Mouse (Mus musculus) CH12.LX (cell line): ENCODE results near the gene Gm14085. TPM values are rescaled to one million over a fixed set of nuclear protein-coding genes. Genes with fewer than 3 reads are reported as not detected.

Source experiments
- DNase-seq: peaks from one replicate; pipeline ENCODE4 v3.0.0-alpha.2; 2013; ENCODE audit errors: extremely low read depth
- H3K27ac ChIP-seq: 2 replicates; pipeline ENCODE4 v1.5.1; 2012; ENCODE audit warnings: low read depth, mild to moderate bottlenecking, control low read depth, moderate library complexity; ENCODE audit not compliant: insufficient read depth
- H3K27me3 ChIP-seq: replicated peaks from 2 replicates; pipeline ENCODE3; 2012; ENCODE audit warnings: inconsistent platforms
- H3K36me3 ChIP-seq, 2 experiments: replicated peaks in 1 of 2; 2 replicates each; pipeline versions ENCODE3 to v1.6.1; 2012; ENCODE audit warnings: inconsistent platforms in 1 of 2, low read length in 1 of 2, mild to moderate bottlenecking in 1 of 2, mixed read lengths in 1 of 2, moderate library complexity in 1 of 2; ENCODE audit not compliant: control insufficient read depth in 1 of 2, insufficient read depth in 1 of 2
- H3K4me1 ChIP-seq, 2 experiments: 2 replicates each; pipeline ENCODE4 v1.6.1; 2012; ENCODE audit warnings: inconsistent platforms in 1 of 2, moderate library complexity in 1 of 2; ENCODE audit not compliant: insufficient read depth in 2 of 2, control insufficient read depth in 1 of 2
- H3K4me2 ChIP-seq: 2 replicates; pipeline ENCODE4 v1.6.1; 2012; ENCODE audit warnings: low read depth, mild to moderate bottlenecking, control low read depth; ENCODE audit not compliant: poor library complexity, insufficient read depth, severe bottlenecking
- H3K4me3 ChIP-seq, 3 experiments: fragments of 150-350 bp in 1 of 3; sonication (generic) in 1 of 3; replicated peaks in 1 of 3; 2 replicates each; pipeline versions ENCODE3 to v1.5.1; 2011 to 2012; ENCODE audit warnings: low read depth in 2 of 3, low read length in 2 of 3, mild to moderate bottlenecking in 2 of 3, moderate library complexity in 2 of 3, control low read depth in 1 of 3, improper control_type of control experiment in 1 of 3, inconsistent platforms in 1 of 3, mixed read lengths in 1 of 3; ENCODE audit not compliant: poor library complexity in 1 of 3
- H3K79me2 ChIP-seq: replicated peaks from 2 replicates; pipeline ENCODE4 v1.6.1; 2012; ENCODE audit warnings: mild to moderate bottlenecking, moderate library complexity; ENCODE audit not compliant: control insufficient read depth, poor library complexity, insufficient read depth, severe bottlenecking; ENCODE audit errors: extremely low read depth
- H3K9ac ChIP-seq: 2 replicates; pipeline ENCODE4 v1.6.1; 2012; ENCODE audit warnings: low read depth, mild to moderate bottlenecking, control low read depth, moderate library complexity; ENCODE audit not compliant: insufficient read depth
- H3K9me3 ChIP-seq: replicated peaks from 2 replicates; pipeline ENCODE3; 2012; ENCODE audit warnings: low read length, inconsistent platforms, mixed read lengths
- CHD1 ChIP-seq: IDR thresholded peaks from 2 replicates; pipeline ENCODE4 v1.6.1; 2012; ENCODE audit warnings: low read depth, low read length, improper control_type of control experiment, inconsistent platforms
- CTCF ChIP-seq, 2 experiments: IDR thresholded peaks in 1 of 2; conservative IDR thresholded peaks in 1 of 2; 2 replicates each; pipeline ENCODE4 v1.5.1; 2011 to 2012; ENCODE audit warnings: low read depth in 2 of 2, low read length in 2 of 2, improper control_type of control experiment in 1 of 2, inconsistent platforms in 1 of 2, mild to moderate bottlenecking in 1 of 2, moderate library complexity in 1 of 2
- EP300 ChIP-seq: IDR thresholded peaks from 2 replicates; pipeline ENCODE4 v1.6.1; 2011; ENCODE audit warnings: low read length, improper control_type of control experiment
- ETS1 ChIP-seq: conservative IDR thresholded peaks from 2 replicates; pipeline ENCODE4 v1.6.1; 2012; ENCODE audit warnings: low read depth, mild to moderate bottlenecking, inconsistent platforms, low read length, improper control_type of control experiment, moderate library complexity
- GABPA ChIP-seq: IDR thresholded peaks from 2 replicates; pipeline ENCODE4 v1.6.1; 2012; ENCODE audit warnings: low read depth, low read length, improper control_type of control experiment, inconsistent platforms; ENCODE audit not compliant: insufficient replicate concordance
- HCFC1 ChIP-seq: IDR thresholded peaks from 2 replicates; pipeline ENCODE4 v1.6.1; 2012; ENCODE audit warnings: low read depth, mild to moderate bottlenecking, inconsistent platforms, low read length, improper control_type of control experiment
- IRF4 ChIP-seq: IDR thresholded peaks from 2 replicates; pipeline ENCODE4 v1.6.1; 2014; ENCODE audit warnings: low read depth, mild to moderate bottlenecking, inconsistent platforms, low read length, improper control_type of control experiment
- JUND ChIP-seq: conservative IDR thresholded peaks from 2 replicates; pipeline ENCODE4 v1.6.1; 2011; ENCODE audit warnings: low read depth, low read length, improper control_type of control experiment
- KAT2A ChIP-seq: IDR thresholded peaks from 2 replicates; pipeline ENCODE4 v1.6.1; 2012; ENCODE audit warnings: low read length, improper control_type of control experiment, inconsistent platforms; ENCODE audit not compliant: insufficient replicate concordance
- MEF2A ChIP-seq: IDR thresholded peaks from 2 replicates; pipeline ENCODE4 v1.6.1; 2014; ENCODE audit warnings: low read depth, mild to moderate bottlenecking, inconsistent platforms, low read length, improper control_type of control experiment, borderline replicate concordance
- MXI1 ChIP-seq: IDR thresholded peaks from 2 replicates; pipeline ENCODE4 v1.6.1; 2011; ENCODE audit warnings: mild to moderate bottlenecking, low read depth, low read length, improper control_type of control experiment
- MYC ChIP-seq: IDR thresholded peaks from 2 replicates; pipeline ENCODE4 v1.6.1; 2011; ENCODE audit warnings: low read depth, mild to moderate bottlenecking, improper control_type of control experiment, low read length
- NELFE ChIP-seq: IDR thresholded peaks from 2 replicates; pipeline ENCODE4 v1.6.1; 2011; ENCODE audit warnings: low read depth, low read length, improper control_type of control experiment
- NRF1 ChIP-seq: IDR thresholded peaks from 2 replicates; pipeline ENCODE4 v1.6.1; 2014; ENCODE audit warnings: low read depth, mild to moderate bottlenecking, inconsistent platforms, low read length, improper control_type of control experiment, moderate library complexity
- PAX5 ChIP-seq: IDR thresholded peaks from 2 replicates; pipeline ENCODE4 v1.6.1; 2012; ENCODE audit warnings: low read length, inconsistent platforms, mixed read lengths
- POLR2A ChIP-seq: IDR thresholded peaks from 2 replicates; pipeline ENCODE4 v1.6.1; 2011; ENCODE audit warnings: low read depth, mild to moderate bottlenecking, improper control_type of control experiment, low read length
- POLR2AphosphoS2 ChIP-seq: IDR thresholded peaks from 2 replicates; pipeline ENCODE4 v1.6.1; 2011; ENCODE audit warnings: low read depth, low read length, improper control_type of control experiment
- RAD21 ChIP-seq: IDR thresholded peaks from 2 replicates; pipeline ENCODE4 v1.6.1; 2011; ENCODE audit warnings: low read depth, mild to moderate bottlenecking, low read length, improper control_type of control experiment, moderate library complexity
- RCOR1 ChIP-seq: conservative IDR thresholded peaks from 2 replicates; pipeline ENCODE4 v1.6.1; 2012; ENCODE audit warnings: low read depth, mild to moderate bottlenecking, inconsistent platforms, low read length, improper control_type of control experiment
- SMC3 ChIP-seq: IDR thresholded peaks from 2 replicates; pipeline ENCODE4 v1.6.1; 2011; ENCODE audit warnings: low read depth, low read length, improper control_type of control experiment
- USF1 ChIP-seq: IDR thresholded peaks from 2 replicates; pipeline ENCODE4 v1.6.1; 2014; ENCODE audit warnings: low read depth, mild to moderate bottlenecking, inconsistent platforms, low read length, improper control_type of control experiment
- ZC3H11A ChIP-seq: IDR thresholded peaks from 2 replicates; pipeline ENCODE4 v1.6.1; 2012; ENCODE audit warnings: low read depth, mild to moderate bottlenecking, inconsistent platforms, low read length, improper control_type of control experiment
- ZMIZ1 ChIP-seq: IDR thresholded peaks from 2 replicates; pipeline ENCODE4 v1.6.1; 2012; ENCODE audit warnings: low read depth, mild to moderate bottlenecking, inconsistent platforms, low read length, improper control_type of control experiment
- ZNF384 ChIP-seq: IDR thresholded peaks from 2 replicates; pipeline ENCODE4 v1.6.1; 2012; ENCODE audit warnings: low read depth, low read length, improper control_type of control experiment, inconsistent platforms
- dilution Hi-C: fragments of 300-500 bp; cut with MboI; formaldehyde crosslinking; loops from 2 replicates; pipeline ENCODE4 v1.14.3; 2020; ENCODE audit warnings: low sequenced_read_pairs; ENCODE audit not compliant: extremely low pct_unique_long_range_greater_than_20kb, extremely low pct_ligation_motif_present
- in situ Hi-C: fragments of 300-500 bp; cut with MboI; formaldehyde crosslinking; loops from 3 replicates; pipeline ENCODE4 v1.14.3; 2019; ENCODE audit warnings: low sequenced_read_pairs, low pct_ligation_motif_present, low pct_unique_long_range_greater_than_20kb, mixed read lengths
- polyA plus RNA-seq: library from polyadenylated mRNA; unstranded; fragments of >175 nt; gene quantifications from 2 replicates; pipeline ENCODE4 v1.2.1, GENCODE M21; 2012; ENCODE audit warnings: low read depth; ENCODE audit not compliant: insufficient read length
- total RNA-seq, 2 experiments: library from RNA; depleted of rRNA; stranded (reverse); fragments of 300-350 nt in 1 of 2; fragments of >200 nt in 1 of 2; gene quantifications; 2 replicates each; pipeline ENCODE4 v1.2.3; 2012 to 2014

The Gm14085 gene
- total and polyA plus RNA-seq, 3 experiments = 0.24 TPM; not detected in 2

GRCm38 (mm10) chr2:122532802-122533186 is 48.1 kb downstream of the Gm14085 start:
- no peak overlapping the region for H3K4me3 ChIP-seq
- no peaks in the 10 kb centered on the region for H3K79me2 ChIP-seq
- dilution Hi-C loops = no loop called here
- no peak overlapping the region for H3K27ac ChIP-seq
- H3K4me2 ChIP-seq = no peak overlapping the region
- no peak overlapping the region for H3K9ac ChIP-seq
- no peaks in the 10 kb centered on the region for H3K36me3 ChIP-seq
- no peaks in the 10 kb centered on the region for H3K4me1 ChIP-seq
- H3K9me3 ChIP-seq = no peaks in the 10 kb centered on the region
- in situ Hi-C loops = no loop called here
- no peak for DNase-seq
- no peaks in the 10 kb centered on the region for H3K27me3 ChIP-seq
- TF ChIP-seq NRF1 (no peak), EP300 (no peak), ZC3H11A (no peak), RCOR1 (no peak), IRF4 (no peak), POLR2AphosphoS2 (no peak), GABPA (no peak), ETS1 (no peak), ZNF384 (no peak), NELFE (no peak), PAX5 (no peak)

DNA sequence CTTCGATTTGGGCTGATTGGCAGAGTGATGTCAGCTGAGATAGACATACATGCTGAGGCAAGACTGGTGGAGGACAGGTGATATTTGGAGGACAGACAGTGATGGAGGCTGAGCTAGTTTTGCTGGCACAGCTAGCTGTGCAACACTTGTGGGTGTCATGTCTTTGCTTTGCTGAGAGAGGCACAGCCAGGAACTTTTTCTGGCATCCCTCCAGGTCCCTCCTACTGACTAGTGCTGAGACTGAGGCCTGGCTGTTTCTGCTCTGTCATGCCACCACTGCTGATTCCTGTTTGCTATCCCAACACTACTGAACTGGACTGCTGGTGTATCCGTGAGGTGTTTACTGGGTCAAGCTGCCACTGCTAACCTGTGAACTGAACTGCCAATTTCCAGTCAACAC is 48.6 kb downstream of the Gm14085 start:
- dilution Hi-C loops = no loop called here
- Histone ChIP-seq H3K9me3 (no peaks in the 10 kb centered on the region), H3K4me3 (no peak overlapping the region), H3K4me2 (no peak overlapping the region), H3K4me1 (no peaks in the 10 kb centered on the region), H3K79me2 (no peaks in the 10 kb centered on the region)
- TF ChIP-seq SMC3 = no peak
- no peak for TF ChIP-seq ETS1
- TF ChIP-seq CHD1 = no peak
- no peak for TF ChIP-seq ZMIZ1
- no peak for TF ChIP-seq JUND
- TF ChIP-seq PAX5 = no peak
- TF ChIP-seq KAT2A = no peak
- no peak for TF ChIP-seq MYC
- no peak for TF ChIP-seq ZNF384
- no peak for TF ChIP-seq HCFC1
- TF ChIP-seq ZC3H11A = no peak
- no peak for TF ChIP-seq MXI1
- TF ChIP-seq CTCF (conservative IDR thresholded peaks at IDR 0.05 in 1 of 2, IDR thresholded peaks at IDR 0.05 in 1 of 2; ENCODE audit: low read depth in 2 of 2, low read length in 2 of 2) = no peak
- no peak for TF ChIP-seq USF1
- TF ChIP-seq MEF2A = no peak
- no peak for TF ChIP-seq RAD21
- TF ChIP-seq RCOR1 = no peak
- no peak for TF ChIP-seq POLR2A
- TF ChIP-seq, all 38 proteins: peak for 0
- no peak overlapping the region for H3K9ac ChIP-seq
- no peaks in the 10 kb centered on the region for H3K27me3 ChIP-seq
- H3K36me3 ChIP-seq = no peaks in the 10 kb centered on the region
- DNase-seq = no peak
- in situ Hi-C loops = no loop called here
- no peak overlapping the region for H3K27ac ChIP-seq
